Mouse (Mus musculus) adrenal gland, postnatal 14 days (tissue): ENCODE measurements around the gene Sdc4. TPM values are rescaled to one million over a fixed set of nuclear protein-coding genes. Genes with fewer than 3 reads are reported as not detected.

Experiments used
- DNase-seq: peaks from one replicate; pipeline ENCODE4 v3.0.0; 2021; ENCODE audit warnings: mixed read lengths
- total RNA-seq: library from RNA; stranded (reverse); gene quantifications from 2 replicates; pipeline ENCODE4 v1.2.3, GENCODE M21; 2021

Sdc4 gene
- total RNA-seq, 1 experiment from 2014 or later, result 208 TPM

- no peak for DNase-seq
These were observed 11.8 kb downstream of the Sdc4 start for GRCm38 (mm10) chr2:164431676-164432465.

GRCm38 (mm10) chr2:164430697-164431096, 13.0 kb downstream of the Sdc4 start:
- no peak for DNase-seq

- DNase-seq, result no peak
These were observed 13.6 kb downstream of the Sdc4 start for GRCm38 (mm10) chr2:164429881-164430615.

GRCm38 (mm10) chr2:164428451-164428850, 15.2 kb downstream of the Sdc4 start:
- DNase-seq, result no peak

GRCm38 (mm10) chr2:164426952-164427351, 16.7 kb downstream of the Sdc4 start:
- no peak for DNase-seq

GRCm38 (mm10) chr2:164426121-164426520, 17.6 kb downstream of the Sdc4 start:
- DNase-seq, result peak; percentile 35

GRCm38 (mm10) chr2:164425401-164425800, 18.3 kb downstream of the Sdc4 start:
- no peak for DNase-seq

- peak; percentile 55 for DNase-seq
These were observed 19.3 kb downstream of the Sdc4 start for GRCm38 (mm10) chr2:164424406-164424805.

- DNase-seq, result peak; percentile 53
These were observed 20.2 kb downstream of the Sdc4 start for GRCm38 (mm10) chr2:164423464-164423863.

GRCm38 (mm10) chr2:164422675-164423393, 20.9 kb downstream of the Sdc4 start:
- peak; percentile 64 for DNase-seq

- DNase-seq, result no peak
These were observed 21.7 kb downstream of the Sdc4 start for GRCm38 (mm10) chr2:164421979-164422378.

GRCm38 (mm10) chr2:164421306-164421705, 22.4 kb downstream of the Sdc4 start:
- DNase-seq, result no peak

- no peak for DNase-seq
These were observed 24.2 kb downstream of the Sdc4 start for GRCm38 (mm10) chr2:164419489-164419888.

- peak; percentile 24 for DNase-seq
These were observed 25.3 kb downstream of the Sdc4 start for GRCm38 (mm10) chr2:164418308-164418875.

GRCm38 (mm10) chr2:164417198-164417597, 26.5 kb downstream of the Sdc4 start:
- peak; percentile 58 for DNase-seq

GRCm38 (mm10) chr2:164414581-164414980, 29.1 kb downstream of the Sdc4 start:
- no peak for DNase-seq

- no peak for DNase-seq
These were observed 29.5 kb downstream of the Sdc4 start for GRCm38 (mm10) chr2:164414167-164414566.

GRCm38 (mm10) chr2:164407708-164408107, 36.0 kb downstream of the Sdc4 start:
- DNase-seq, result peak; percentile 83

GRCm38 (mm10) chr2:164405519-164405918, 38.2 kb downstream of the Sdc4 start:
- no peak for DNase-seq

GRCm38 (mm10) chr2:164405060-164405459, 38.6 kb downstream of the Sdc4 start, which contains the start of gene Matn4:
Gene Matn4, minus strand, starts transcription at chr2:164405160.
- DNase-seq, result no peak

- DNase-seq, result peak; percentile 58
These were observed 39.4 kb downstream of the Sdc4 start for GRCm38 (mm10) chr2:164404082-164404990.
